Mouse (Mus musculus) duodenum, adult 2 months (tissue): Measurements from ENCODE around the gene Numbl. TPM values are rescaled to one million over a fixed set of nuclear protein-coding genes. Genes with fewer than 3 reads are reported as not detected.

Experiments
- polyA plus RNA-seq: library from polyadenylated mRNA; depleted of rRNA; stranded (reverse); fragments of >200 nt; gene quantifications from 2 replicates; pipeline ENCODE4 v1.2.3, GENCODE M21; 2012; ENCODE audit warnings: low replicate concordance; rRNA removed

Numbl gene
- 10.6 and 11.3 TPM in 2 replicates for polyA plus RNA-seq

GRCm38 (mm10) chr7:27258205-27258899 lies at the start of gene Numbl:
Gene Numbl, plus strand, starts transcription at chr7:27258433.

DNA sequence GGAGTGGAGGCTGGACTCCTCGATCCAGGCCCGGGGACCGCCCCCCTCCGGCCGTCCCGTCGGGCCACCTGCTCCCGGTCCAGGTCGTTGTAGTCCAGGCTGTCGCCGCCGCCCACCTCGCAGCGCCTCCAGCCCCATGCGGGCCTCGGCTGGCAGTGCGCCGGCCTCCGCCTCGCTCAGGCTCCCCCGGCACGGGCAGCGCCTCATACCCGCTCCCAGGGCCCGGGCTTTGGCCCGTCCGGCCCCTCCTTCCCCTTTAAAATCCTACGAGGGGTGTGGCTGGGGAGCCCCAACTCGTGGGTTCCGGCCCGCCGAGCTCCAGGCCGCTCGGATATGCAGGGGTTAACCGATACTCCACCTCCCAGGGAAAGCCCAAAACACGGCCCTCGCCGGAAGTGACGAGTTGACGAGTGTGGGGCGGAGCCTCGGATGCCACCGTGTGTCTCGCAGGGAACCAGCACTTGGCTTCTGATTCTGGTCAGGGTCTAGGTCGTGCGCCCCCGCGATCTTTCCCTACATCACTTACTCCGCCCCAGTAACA lies 29.9 kb upstream of the Numbl start, which contains the start of gene Itpkc:
Gene Itpkc, minus strand, starts transcription at position 381 of the 541 bp plus-strand sequence.

GRCm38 (mm10) chr7:27232781-27233281 lies 25.4 kb upstream of the Numbl start, which contains the start of gene Coq8b:
Gene Coq8b, plus strand, starts transcription at chr7:27233023.

Other genes starting within 250 kb of the Numbl start
- 0.11 and 0.57 TPM in 2 replicates for gene Cyp2a12, start 229.4 kb upstream of the Numbl start, polyA plus RNA-seq
- 0.44 and 0.50 TPM in 2 replicates for gene Cyp2f2, start 138.5 kb upstream of the Numbl start, polyA plus RNA-seq
- not detected in 2 replicates for gene Cyp2t4, start 104.7 kb upstream of the Numbl start, polyA plus RNA-seq
- 73.0 and 128 TPM in 2 replicates for gene Egln2, start 91.6 kb upstream of the Numbl start, polyA plus RNA-seq
- 69.3 and 96.8 TPM in 2 replicates for gene Rab4b, start 79.5 kb upstream of the Numbl start, polyA plus RNA-seq
- gene Gm21983, start 77.3 kb upstream of the Numbl start, polyA plus RNA-seq, result 0.62 TPM in 1 of 2 replicates, not detected in the other
- 0.79 and 4.3 TPM in 2 replicates for gene Mia, start 77.3 kb upstream of the Numbl start, polyA plus RNA-seq
- 7.4 and 7.5 TPM in 2 replicates for gene BC024978, start 62.7 kb upstream of the Numbl start, polyA plus RNA-seq
- gene Snrpa, start 62.2 kb upstream of the Numbl start, polyA plus RNA-seq, result 149 and 193 TPM in 2 replicates
- 15.1 and 25.8 TPM in 2 replicates for gene Itpkc, start 29.8 kb upstream of the Numbl start, polyA plus RNA-seq
- 46.2 and 78.2 TPM in 2 replicates for gene Coq8b, start 25.4 kb upstream of the Numbl start, polyA plus RNA-seq
- gene Ltbp4, start 79.3 kb downstream of the Numbl start, polyA plus RNA-seq, result 133 and 135 TPM in 2 replicates
- gene Shkbp1, start 97.6 kb downstream of the Numbl start, polyA plus RNA-seq, result 102 and 115 TPM in 2 replicates
- gene Gm20479, start 99.0 kb downstream of the Numbl start, polyA plus RNA-seq, result not detected in 2 replicates
- 0.30 and 0.39 TPM in 2 replicates for gene Sptbn4, start 189.3 kb downstream of the Numbl start, polyA plus RNA-seq
- gene Blvrb, start 189.5 kb downstream of the Numbl start, polyA plus RNA-seq, result 87.9 and 102 TPM in 2 replicates
- gene Sertad3, start 215.3 kb downstream of the Numbl start, polyA plus RNA-seq, result 14.9 and 16.7 TPM in 2 replicates
- 41.7 and 97.4 TPM in 2 replicates for gene Sertad1, start 228.5 kb downstream of the Numbl start, polyA plus RNA-seq
- gene Prx, start 240.9 kb downstream of the Numbl start, polyA plus RNA-seq, result 0.41 and 0.70 TPM in 2 replicates